In the genomic region with DNA sequence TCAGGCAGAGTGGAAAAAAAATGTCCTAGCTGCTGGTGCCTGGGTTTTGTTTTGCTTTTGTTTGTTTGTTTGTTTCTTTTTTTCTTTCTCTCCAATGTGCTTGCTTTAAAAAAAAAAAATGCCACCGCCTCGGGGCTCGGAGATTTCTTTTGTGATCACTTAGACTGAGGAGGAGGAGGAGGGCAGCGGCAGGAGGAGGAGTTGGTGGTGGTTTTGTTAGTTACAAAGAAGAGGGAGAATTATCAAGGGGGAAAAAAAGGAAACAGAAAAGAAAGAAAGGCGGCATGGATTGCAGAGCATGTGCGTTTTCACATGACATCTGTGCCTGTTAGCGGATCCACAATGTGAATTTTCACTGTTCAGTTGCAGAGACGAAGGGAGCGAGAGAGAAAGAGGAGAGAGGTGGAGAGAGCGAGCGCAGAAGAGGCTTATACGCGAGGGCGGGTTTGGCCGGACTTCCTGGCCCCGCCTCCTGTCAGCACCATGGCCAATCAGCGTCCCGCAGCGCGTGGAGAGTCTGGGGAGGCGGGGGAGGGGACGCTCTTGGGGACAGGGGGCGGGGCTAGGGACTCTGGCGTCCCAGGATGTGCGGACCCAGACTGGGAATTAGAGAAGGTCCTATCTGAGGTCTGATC, we compare ENCODE assay signal across 8 mouse cellular contexts. TPM values are rescaled to one million over a fixed set of nuclear protein-coding genes. Genes with fewer than 3 reads are reported as not detected.
DNase-seq lines count a peak whose midpoint lies in the region; ATAC-seq and TF ChIP-seq lines count a peak whose summit lies in the region.

A gene (minus strand): TSS at position 404 of the 635 bp plus-strand sequence.

- no peaks in the 10 kb centered on the region for H3K9me3 ChIP-seq in hindbrain, embryonic 11.5 days (ENCODE audit: control insufficient read depth, low read length)
- no peaks in the 10 kb centered on the region for H3K9me3 ChIP-seq in lung, embryonic 14.5 days (ENCODE audit: low read depth, low read length)

- no peaks in the 10 kb centered on the region for H3K4me1 ChIP-seq in hindbrain, embryonic 11.5 days (replicated peaks; ENCODE audit: control insufficient read depth, insufficient read depth, low read length)
- H3K4me1 ChIP-seq in lung, embryonic 14.5 days (ENCODE audit: insufficient read depth), result no peaks in the 10 kb centered on the region

- no peaks in the 10 kb centered on the region for H3K36me3 ChIP-seq in hindbrain, embryonic 11.5 days (ENCODE audit: control insufficient read depth, insufficient read depth, low read length)
- H3K36me3 ChIP-seq in lung, embryonic 14.5 days (ENCODE audit: insufficient read depth), result no peaks in the 10 kb centered on the region

- peak within 1 kb of the TSS; percentile 65 for H3K9ac ChIP-seq in hindbrain, embryonic 11.5 days (ENCODE audit: low read depth, low read length)
- H3K9ac ChIP-seq in lung, embryonic 14.5 days, result peak within 1 kb of the TSS; percentile 40

- ATAC-seq in Patski, result peak; percentile 91
- ATAC-seq in hindbrain, embryonic 11.5 days (ENCODE audit: low FRiP score), result peak; percentile 98
- ATAC-seq in lung, embryonic 14.5 days (ENCODE audit: insufficient read depth), result peak; percentile 99

- no peak for DNase-seq in Patski (ENCODE audit: low read depth, low spot score)
- peak; percentile 45 for DNase-seq in cerebellum, adult 9-11 months
- DNase-seq in frontal cortex, postnatal 10 days (ENCODE audit: low spot score in 2 of 2), result peak; percentile 73 to 83
- peak; percentile 94 for DNase-seq in hindbrain, embryonic 11.5 days (ENCODE audit: low spot score)
- DNase-seq in layer of hippocampus, adult 9-10 months (ENCODE audit: low spot score), result peak; percentile 62
- peak; percentile 93 for DNase-seq in lung, embryonic 14.5 days
- DNase-seq in ovary, postnatal 36 days (ENCODE audit: low spot score), result peak; percentile 81
- peak; percentile 60 for DNase-seq in urinary bladder, postnatal 25 days (ENCODE audit: low spot score)

- peak within 1 kb of the TSS; percentile 56 for H3K4me3 ChIP-seq in hindbrain, embryonic 11.5 days (ENCODE audit: low read depth, low read length)
- peak within 1 kb of the TSS; percentile 49 for H3K4me3 ChIP-seq in lung, embryonic 14.5 days (ENCODE audit: low read depth, low read length)

- in situ Hi-C loops in Patski (cut with MboI; ENCODE audit: low pct_unique_long_range_greater_than_20kb), result no loop called here

- 0% methylated on average over 25 of the region's 25 CpGs for WGBS in hindbrain, embryonic 11.5 days
- under 1% methylated on average over 23 of the region's 25 CpGs for WGBS in lung, embryonic 14.5 days

- peak within 1 kb of the TSS; percentile 87 for H3K4me2 ChIP-seq in hindbrain, embryonic 11.5 days (replicated peaks; ENCODE audit: low read depth, low read length)
- peak within 1 kb of the TSS; percentile 87 for H3K4me2 ChIP-seq in lung, embryonic 14.5 days

- POLR2A ChIA-PET in Patski (lab: Charles Lee), result no interaction called here

- H3K27me3 ChIP-seq in Patski, result peaks cover 94% of the 10 kb centered on the region
- H3K27me3 ChIP-seq in hindbrain, embryonic 11.5 days (ENCODE audit: control insufficient read depth, insufficient read depth, low read length), result peaks cover 16% of the 10 kb centered on the region; the same call in 1 of the 2 replicates
- peaks cover 24% of the 10 kb centered on the region for H3K27me3 ChIP-seq in lung, embryonic 14.5 days (ENCODE audit: insufficient read depth, low read length)

- peak within 1 kb of the TSS; percentile 42; the same call in 1 of the 2 replicates for H3K27ac ChIP-seq in hindbrain, embryonic 11.5 days (ENCODE audit: low read depth, low read length)
- H3K27ac ChIP-seq in lung, embryonic 14.5 days (ENCODE audit: low read depth), result no peak within 1 kb of the TSS; the same call in 1 of the 2 replicates

- CTCF ChIA-PET in Patski (lab: Charles Lee), result interaction anchor here (1.0 kb wide), 1 partner anchor 14 kb away, joined by 3 read pairs; no protein-coding TSS in a partner anchor

- TF ChIP-seq CTCF in Patski (IDR thresholded peaks at IDR 0.05), result no peak
- TF ChIP-seq CTCF in lung, embryonic 14.5 days (IDR thresholded peaks at IDR 0.05; ENCODE audit: low read depth), result no peak

RNA-seq across cellular contexts. Expression of the gene that starts here (rescaled TPM):
- 0.03 TPM for polyA plus RNA-seq in Patski (2021)
- polyA plus RNA-seq in hindbrain, embryonic 11.5 days (2014; fragmentation: Nextera tagmentation; extraction: Ambion mirVana), result 2.6 and 3.3 TPM in 2 replicates
- 2.5 and 2.6 TPM in 2 replicates for polyA plus RNA-seq in lung, embryonic 14.5 days (2014; fragmentation: Nextera tagmentation; extraction: Ambion mirVana)

Comparison
In these comparisons a context has a peak if more than half of its experiments do, and no peak if none do; other contexts are left out.
1. Peak in ATAC-seq in Patski; RNA of the gene not detected or under 1 TPM.